Mouse (Mus musculus): ENCODE measurements around the gene Psg20.

GRCm38 (mm10) chr7:18734451-18734850 is 48.5 kb upstream of the Psg20 start:
- TF ChIP-seq MAFK (IDR thresholded peaks at IDR 0.05; ENCODE audit: insufficient read depth, low read depth, low read length) (no peak), ZNF384 (IDR thresholded peaks at IDR 0.05; ENCODE audit: low read depth, low read length) (no peak), CHD2 (IDR thresholded peaks at IDR 0.05; ENCODE audit: low read depth, low read length) (no peak), HCFC1 (IDR thresholded peaks at IDR 0.05; ENCODE audit: borderline replicate concordance, insufficient read depth, low read length) (no peak)
